Mouse (Mus musculus): ENCODE measurements around the gene Galnt7.

The Galnt7 gene

DNA sequence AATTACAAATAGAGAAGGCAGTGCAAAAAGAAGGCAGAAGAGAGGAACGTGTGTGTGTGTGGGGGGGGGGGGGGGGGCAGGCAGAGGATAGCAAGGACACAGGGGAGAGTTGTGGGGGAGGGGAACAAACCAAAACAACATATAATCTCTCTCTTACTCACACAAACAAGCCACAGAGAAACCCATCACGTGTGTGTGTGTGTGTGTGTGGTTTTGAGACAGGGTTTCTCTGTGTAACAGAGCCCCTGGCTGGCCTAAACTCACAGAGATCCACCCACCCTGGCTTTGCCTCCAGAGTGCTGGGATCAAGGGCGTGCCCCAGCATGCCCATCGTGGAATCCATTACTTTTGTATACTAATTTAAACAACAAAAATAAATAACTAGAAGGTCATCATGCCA is 66.2 kb downstream of the Galnt7 start:
- in situ Hi-C loops (cut with MboI; ENCODE audit: low sequenced_read_pairs) = no loop called here

GRCm38 (mm10) chr8:57585831-57586230 is 67.0 kb downstream of the Galnt7 start:
- in situ Hi-C loops (cut with MboI; ENCODE audit: low sequenced_read_pairs) = no loop called here

- in situ Hi-C loops (cut with MboI; ENCODE audit: low sequenced_read_pairs) = no loop called here
Observed at GRCm38 (mm10) chr8:57585128-57585442, 67.7 kb downstream of the Galnt7 start.

DNA sequence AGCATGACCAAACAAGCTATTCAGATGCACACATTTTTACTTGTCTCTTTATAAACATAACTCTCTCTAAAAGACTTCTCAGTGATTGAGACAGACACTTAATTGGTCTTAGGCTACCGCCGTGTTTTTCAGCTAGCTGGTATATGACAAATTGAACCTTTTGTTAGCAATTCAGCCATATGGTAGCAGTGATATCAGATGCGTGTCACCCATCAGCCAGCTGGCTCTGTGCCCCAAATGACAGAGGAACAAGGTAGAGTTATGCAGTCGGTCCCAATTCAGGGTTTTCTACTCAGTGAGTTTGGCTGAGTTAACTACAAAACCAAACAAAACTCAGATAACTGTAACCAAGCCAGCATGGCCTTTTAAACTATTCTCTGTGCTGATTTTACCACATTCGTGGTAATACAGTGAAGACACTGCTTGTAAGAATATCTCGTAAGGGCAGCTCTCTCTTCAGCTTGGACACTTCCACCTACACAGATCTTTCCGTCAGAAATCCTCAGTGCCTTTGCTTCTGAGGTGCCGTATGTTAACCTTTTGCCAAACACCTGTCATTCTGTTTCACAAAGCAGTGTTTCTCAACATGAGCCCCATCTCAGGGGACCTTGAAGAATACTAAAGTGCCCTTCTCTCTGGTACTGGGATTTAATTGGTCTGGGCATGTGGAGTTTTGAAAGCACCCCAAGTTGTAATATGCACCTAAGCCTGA is 68.3 kb downstream of the Galnt7 start:
- in situ Hi-C loops (cut with MboI; ENCODE audit: low sequenced_read_pairs) = no loop called here

- in situ Hi-C loops (cut with MboI; ENCODE audit: low sequenced_read_pairs) = loop anchor here (5.0 kb wide), 1 partner anchor 212 kb away; no protein-coding TSS in a partner anchor
Observed at GRCm38 (mm10) chr8:57579845-57580244, 73.0 kb downstream of the Galnt7 start.

GRCm38 (mm10) chr8:57577301-57577700 is 75.5 kb downstream of the Galnt7 start:
- in situ Hi-C loops (cut with MboI; ENCODE audit: low sequenced_read_pairs) = loop anchor here (5.0 kb wide), 1 partner anchor 215 kb away; no protein-coding TSS in a partner anchor

DNA sequence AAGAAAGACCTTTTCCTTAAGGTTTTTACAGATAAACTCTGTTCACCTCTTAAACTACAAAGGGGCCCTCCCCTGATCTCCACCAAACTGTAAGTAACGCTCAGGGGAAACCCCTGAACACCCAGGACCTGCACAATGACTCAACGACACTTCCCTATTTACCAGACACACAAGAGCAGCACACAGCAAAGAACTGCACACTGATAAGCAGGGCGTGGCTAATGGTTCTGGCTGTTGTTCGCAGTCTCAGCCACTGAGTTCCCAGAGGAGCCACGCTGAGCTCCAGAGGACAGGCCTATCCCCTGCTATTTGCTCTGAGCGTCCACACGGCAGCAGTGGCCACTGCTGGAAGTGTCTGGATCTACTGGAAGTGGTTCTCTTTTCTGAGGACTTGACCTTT is 76.6 kb downstream of the Galnt7 start:
- in situ Hi-C loops (cut with MboI; ENCODE audit: low sequenced_read_pairs) = loop anchor here (5.0 kb wide), 1 partner anchor 216 kb away; no protein-coding TSS in a partner anchor

- in situ Hi-C loops (cut with MboI; ENCODE audit: low sequenced_read_pairs) = loop anchor here (5.0 kb wide), 1 partner anchor 217 kb away; no protein-coding TSS in a partner anchor
Observed at GRCm38 (mm10) chr8:57575336-57575735, 77.5 kb downstream of the Galnt7 start.

DNA sequence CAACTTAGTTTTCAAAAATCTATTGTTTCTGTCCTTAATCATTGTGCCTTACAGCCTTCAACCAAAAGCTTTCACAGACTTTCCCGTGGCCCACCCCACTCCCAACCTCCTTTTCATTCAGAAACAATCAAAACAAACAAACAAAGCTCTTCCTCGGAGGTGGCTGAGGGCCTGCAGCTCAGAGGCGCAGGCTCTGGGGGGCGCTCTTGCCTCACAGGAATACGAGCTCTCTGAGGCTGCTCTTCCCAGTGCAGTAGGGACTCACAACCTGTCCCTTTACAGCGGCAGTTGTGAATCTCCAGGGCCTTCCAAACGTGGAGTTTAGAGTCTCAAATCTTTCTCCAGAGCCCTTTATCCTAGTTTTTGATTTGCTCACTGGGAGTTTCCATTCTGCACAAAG is 78.4 kb downstream of the Galnt7 start:
- in situ Hi-C loops (cut with MboI; ENCODE audit: low sequenced_read_pairs) = no loop called here

DNA sequence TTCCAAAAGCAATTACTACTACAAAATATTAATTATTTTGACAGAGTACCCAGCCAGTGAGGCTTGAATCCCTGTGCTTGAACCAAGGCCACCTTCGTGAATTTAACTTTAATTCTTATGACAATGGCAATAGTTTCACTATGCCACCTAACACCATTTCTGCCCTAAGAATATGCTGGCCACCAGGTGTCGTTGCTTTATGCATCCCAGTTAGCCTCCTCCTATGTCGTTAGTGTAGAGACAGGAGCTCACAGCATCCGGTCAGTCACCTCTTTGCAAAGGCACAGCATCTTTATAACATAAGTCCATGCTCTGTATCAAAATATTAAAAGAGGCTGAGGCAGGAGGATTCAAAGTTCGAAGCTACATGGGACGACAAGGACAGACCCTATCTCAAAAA is 79.0 kb downstream of the Galnt7 start:
- in situ Hi-C loops (cut with MboI; ENCODE audit: low sequenced_read_pairs) = no loop called here

GRCm38 (mm10) chr8:57569886-57570285 is 82.9 kb downstream of the Galnt7 start:
- in situ Hi-C loops (cut with MboI; ENCODE audit: low sequenced_read_pairs) = no loop called here

DNA sequence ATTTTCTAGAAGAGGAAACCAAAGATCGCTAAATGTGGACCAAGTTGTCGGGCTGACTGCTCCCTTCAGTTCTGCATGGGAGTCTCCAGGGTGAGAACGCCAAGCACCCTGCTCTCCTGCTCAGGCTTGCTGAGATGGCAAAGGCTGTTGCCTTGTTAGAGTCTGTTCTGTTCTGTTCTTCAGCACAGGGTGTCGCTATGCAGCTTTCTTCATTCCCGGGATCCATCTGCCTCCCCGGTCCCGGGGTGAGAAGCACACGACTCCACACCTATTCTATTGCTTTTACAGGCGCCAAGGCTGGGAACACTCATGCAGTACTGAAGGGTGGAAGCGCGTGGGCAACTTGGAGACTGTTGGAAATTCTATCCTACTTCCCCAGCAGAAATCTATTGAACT is 83.4 kb downstream of the Galnt7 start:
- in situ Hi-C loops (cut with MboI; ENCODE audit: low sequenced_read_pairs) = no loop called here

- in situ Hi-C loops (cut with MboI; ENCODE audit: low sequenced_read_pairs) = no loop called here
Observed at GRCm38 (mm10) chr8:57568633-57569399, 84.0 kb downstream of the Galnt7 start.

DNA sequence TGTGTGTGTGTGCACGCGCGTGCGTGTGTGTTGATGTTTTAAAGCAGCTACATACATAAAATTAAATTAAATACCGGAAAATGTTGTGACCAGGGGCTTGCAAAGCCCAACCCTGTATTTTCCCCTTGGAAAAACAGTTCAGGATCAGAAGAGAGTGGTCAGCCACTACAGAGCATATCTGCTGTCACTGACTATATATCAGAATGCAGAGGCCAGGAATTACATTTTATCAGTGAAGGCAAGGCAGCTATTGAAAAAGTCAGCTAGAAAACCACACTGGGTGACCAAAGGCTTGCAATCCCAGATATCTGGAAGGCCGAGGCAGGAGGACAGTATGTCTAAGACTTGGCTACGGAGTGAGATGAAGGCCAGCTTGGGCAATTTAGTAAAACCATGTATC is 84.8 kb downstream of the Galnt7 start:
- in situ Hi-C loops (cut with MboI; ENCODE audit: low sequenced_read_pairs) = no loop called here

DNA sequence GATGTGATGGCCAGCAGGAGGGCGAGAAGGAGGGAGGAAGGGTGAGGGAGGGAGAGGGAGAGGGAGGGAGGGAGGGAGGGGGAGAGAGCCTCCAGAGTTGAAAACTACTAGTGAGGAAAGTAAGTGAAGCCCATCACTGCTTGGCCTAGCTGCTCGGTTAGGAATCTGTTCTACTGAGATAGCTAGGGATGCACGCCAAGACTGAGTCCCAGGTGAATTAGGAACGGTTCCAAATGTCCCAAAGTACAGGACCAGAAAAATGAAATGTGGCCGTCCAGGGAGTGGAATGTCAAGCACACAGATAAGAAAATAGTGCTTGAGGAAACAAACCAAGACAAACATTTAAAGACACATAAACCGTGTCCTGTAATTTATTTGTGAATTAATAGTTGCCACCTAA is 87.8 kb downstream of the Galnt7 start:
- in situ Hi-C loops (cut with MboI; ENCODE audit: low sequenced_read_pairs) = no loop called here

GRCm38 (mm10) chr8:57563726-57564125 is 89.1 kb downstream of the Galnt7 start:
- in situ Hi-C loops (cut with MboI; ENCODE audit: low sequenced_read_pairs) = no loop called here

GRCm38 (mm10) chr8:57562741-57563140 is 90.1 kb downstream of the Galnt7 start:
- in situ Hi-C loops (cut with MboI; ENCODE audit: low sequenced_read_pairs) = no loop called here

DNA sequence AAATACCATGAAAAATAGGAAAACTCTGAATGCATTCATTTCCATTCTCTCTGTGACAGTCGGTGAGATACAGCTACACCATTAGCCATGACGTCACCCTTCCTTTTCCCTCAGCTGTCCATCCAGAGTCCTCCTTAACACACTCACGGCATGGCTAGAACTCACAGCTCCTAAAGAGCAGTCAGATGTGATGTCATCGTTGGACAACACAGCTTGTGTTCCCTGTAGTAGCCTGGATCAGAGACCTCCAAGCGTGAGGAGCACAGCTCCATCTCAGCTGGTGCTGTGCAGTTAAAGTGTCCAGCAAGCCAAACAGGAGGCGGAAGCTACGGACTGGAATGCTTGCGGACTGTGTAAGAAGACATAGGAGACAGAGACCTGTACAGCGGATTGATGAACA is 91.9 kb downstream of the Galnt7 start:
- in situ Hi-C loops (cut with MboI; ENCODE audit: low sequenced_read_pairs) = no loop called here

GRCm38 (mm10) chr8:57552102-57553032 is 100.5 kb downstream of the Galnt7 start:
- in situ Hi-C loops (cut with MboI; ENCODE audit: low sequenced_read_pairs) = no loop called here

GRCm38 (mm10) chr8:57547581-57547980 is 105.3 kb downstream of the Galnt7 start:
- in situ Hi-C loops (cut with MboI; ENCODE audit: low sequenced_read_pairs) = no loop called here

DNA sequence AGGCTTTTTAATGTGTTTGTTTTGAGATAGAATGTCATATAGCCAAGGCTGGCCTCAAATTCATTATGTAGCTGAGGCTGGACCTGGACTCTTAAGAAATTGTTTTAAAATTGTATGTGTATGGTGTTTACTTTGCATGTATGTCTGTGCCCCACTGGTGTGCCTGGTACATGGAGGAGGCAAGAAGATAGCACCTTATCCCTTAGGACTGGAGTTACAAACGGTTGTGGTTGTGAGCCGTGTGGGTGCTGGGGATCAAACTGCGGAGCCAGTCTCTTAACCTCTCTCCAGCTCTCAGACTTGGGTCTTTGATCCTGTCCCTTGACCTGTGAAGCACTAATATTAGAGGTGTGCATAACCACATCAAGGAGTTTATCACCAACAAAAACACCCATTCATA is 106.0 kb downstream of the Galnt7 start:
- in situ Hi-C loops (cut with MboI; ENCODE audit: low sequenced_read_pairs) = no loop called here

All from CH12F3 (cell line).